Mouse (Mus musculus) cerebellum, adult 18-20 months (tissue): ENCODE measurements at regions not wholly inside any gene's neighbourhood (a gene's known extent, or its start where the extent isn't known, plus 50 kb on each side); places are given as distances from the start of the nearest gene placed in this dataset.

Experiments
- DNase-seq, 2 experiments: peaks; one replicate each; pipeline ENCODE4 v3.0.0; 2021

GRCm38 (mm10) chr3:120898258-120898657, 273.2 kb downstream of the Rwdd3 start:
- no peak for DNase-seq

DNA sequence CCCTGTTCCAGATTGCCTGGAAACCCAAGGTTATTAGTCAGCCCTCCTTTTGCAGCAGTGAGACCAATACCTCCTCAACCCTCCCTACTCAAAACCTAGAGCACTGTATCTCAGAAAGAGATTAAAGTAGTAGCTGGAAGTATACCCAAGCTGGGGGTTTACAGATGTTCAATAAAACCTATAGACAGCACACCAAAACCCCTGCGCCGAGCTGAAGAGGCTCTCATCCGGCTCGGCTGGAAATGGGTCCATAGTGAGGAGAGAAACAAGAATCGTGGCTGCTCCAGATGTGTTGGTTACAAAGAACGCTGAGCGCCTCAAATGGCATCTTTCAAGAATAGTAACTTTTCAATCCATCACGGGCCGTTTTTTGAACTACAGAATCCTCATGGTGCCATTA, 273.7 kb downstream of the Rwdd3 start:
- no peak for DNase-seq

DNA sequence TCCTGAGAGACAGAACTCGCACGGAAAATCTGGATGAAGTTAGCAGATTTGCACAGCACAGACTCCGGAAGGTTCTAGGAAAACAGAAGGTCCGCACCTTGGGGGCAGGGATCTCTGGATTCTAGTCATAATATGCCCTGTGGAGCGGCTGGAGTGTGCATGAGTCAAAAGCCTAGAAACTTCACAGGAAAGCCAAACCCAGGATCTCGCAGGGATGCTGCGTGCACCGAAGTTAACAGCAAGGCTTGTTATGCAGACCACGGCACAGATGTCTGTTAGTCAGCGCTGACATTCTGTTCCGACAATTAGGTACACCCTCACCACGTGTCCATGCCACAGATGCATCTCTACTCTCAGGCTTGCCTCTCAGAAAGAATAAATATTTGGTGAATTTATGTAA, 274.3 kb downstream of the Rwdd3 start:
- peak; percentile 71 to 79 for DNase-seq

- peak; percentile 72 to 73 for DNase-seq
Observed at GRCm38 (mm10) chr3:120886063-120886841, 285.2 kb downstream of the Rwdd3 start.

GRCm38 (mm10) chr3:120885401-120885800, 286.1 kb downstream of the Rwdd3 start:
- DNase-seq = peak; percentile 24 to 48

- DNase-seq = peak in 1 of 2 experiments; percentile 23
Observed at GRCm38 (mm10) chr3:120884189-120884588, 287.3 kb downstream of the Rwdd3 start.

DNA sequence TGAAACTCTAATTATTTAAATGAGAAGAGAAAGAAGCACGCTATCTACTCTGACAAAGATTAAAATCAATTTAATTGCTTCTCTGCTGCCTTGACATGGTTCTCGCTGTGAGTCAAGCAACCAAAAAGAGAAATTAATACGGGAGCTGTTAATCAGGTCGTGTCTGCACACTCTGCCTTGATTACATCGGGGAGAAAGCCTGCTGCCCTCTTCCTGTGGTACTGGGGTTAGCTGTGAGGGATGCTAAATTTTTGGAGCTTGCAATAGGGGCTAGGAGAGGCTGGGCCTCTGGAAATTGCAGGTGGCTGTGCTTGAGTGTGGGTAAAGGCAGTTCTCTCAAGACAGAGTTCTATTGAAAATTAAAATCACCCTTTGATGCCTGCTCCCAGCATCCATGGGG, 287.8 kb downstream of the Rwdd3 start:
- DNase-seq = peak; percentile 33

- DNase-seq = no peak
Observed at GRCm38 (mm10) chr3:120879409-120879808, 292.1 kb downstream of the Rwdd3 start.

- no peak for DNase-seq
Observed at GRCm38 (mm10) chr3:120875740-120876139, 295.8 kb downstream of the Rwdd3 start.

GRCm38 (mm10) chr3:120865036-120865435, 306.5 kb downstream of the Rwdd3 start:
- DNase-seq = peak in 1 of 2 experiments; percentile 15

DNA sequence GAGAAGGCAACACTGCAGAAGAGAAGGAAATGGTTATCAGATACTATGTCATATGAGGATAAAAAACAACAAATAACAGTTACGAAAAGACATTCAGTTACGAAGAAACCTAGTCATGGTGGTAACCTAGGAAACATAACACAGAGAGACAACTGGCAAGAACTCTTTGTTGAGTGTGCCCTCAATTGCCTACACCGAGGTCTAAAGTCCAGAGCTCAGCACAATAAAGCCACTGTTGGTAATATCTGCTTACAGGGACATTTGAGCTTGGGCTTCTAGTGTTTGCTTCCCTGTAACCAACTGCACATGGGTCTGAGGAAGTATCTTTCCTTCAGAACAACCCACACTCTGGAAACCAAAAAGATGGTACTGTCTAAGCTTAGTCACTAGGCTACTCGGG, 309.9 kb downstream of the Rwdd3 start:
- no peak for DNase-seq

GRCm38 (mm10) chr3:120858281-120858680, 313.2 kb downstream of the Rwdd3 start:
- DNase-seq = peak; percentile 73 to 83

DNA sequence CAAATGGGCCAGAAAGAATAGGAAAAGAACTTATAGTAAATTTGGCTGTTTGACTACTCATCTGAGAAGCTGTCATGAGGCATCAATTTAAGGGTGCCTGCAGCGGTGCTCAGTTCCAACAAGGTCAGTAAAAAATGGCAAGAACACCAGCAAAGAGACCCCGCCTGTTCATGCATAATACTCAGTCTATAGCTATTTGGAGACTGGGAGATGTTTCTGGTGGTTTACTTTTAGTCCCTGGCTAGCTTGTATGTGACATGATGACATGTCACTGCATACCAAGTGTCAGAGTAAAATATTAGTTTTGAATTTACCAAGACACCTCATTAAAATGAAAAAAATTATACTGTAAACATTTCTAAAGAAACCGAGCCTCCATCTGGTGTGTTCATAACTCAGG, 317.2 kb downstream of the Rwdd3 start:
- no peak for DNase-seq

DNA sequence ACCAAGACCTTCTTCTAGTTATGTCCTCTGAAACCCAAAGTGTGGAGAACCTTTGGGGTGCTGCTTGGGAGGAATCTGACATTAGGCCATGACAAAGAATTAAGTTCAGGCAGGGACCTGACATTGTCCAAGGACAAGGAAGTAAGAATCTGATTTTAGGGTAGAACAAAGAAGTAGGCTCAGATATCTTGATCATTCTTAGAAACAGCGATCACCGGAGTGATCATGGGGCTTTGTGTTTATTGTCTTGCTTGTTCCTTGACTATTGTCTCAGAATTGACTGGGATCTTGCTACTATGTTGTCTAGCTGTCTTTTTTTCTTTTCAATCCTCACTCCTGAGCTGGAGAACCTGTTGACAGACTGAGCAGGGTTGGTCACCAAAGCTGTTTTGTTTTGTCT, 327.9 kb downstream of the Rwdd3 start:
- no peak for DNase-seq

GRCm38 (mm10) chr3:120823536-120823935, 348.0 kb downstream of the Rwdd3 start:
- no peak for DNase-seq

GRCm38 (mm10) chr3:120811901-120812300, 359.6 kb downstream of the Rwdd3 start:
- DNase-seq = no peak

- DNase-seq = no peak
Observed at GRCm38 (mm10) chr3:120810527-120810926, 361.0 kb downstream of the Rwdd3 start.

- no peak for DNase-seq
Observed at GRCm38 (mm10) chr3:120810048-120810447, 361.4 kb downstream of the Rwdd3 start.

- peak; percentile 8 to 12 for DNase-seq
Observed at GRCm38 (mm10) chr3:120786659-120787058, 384.8 kb downstream of the Rwdd3 start.

DNA sequence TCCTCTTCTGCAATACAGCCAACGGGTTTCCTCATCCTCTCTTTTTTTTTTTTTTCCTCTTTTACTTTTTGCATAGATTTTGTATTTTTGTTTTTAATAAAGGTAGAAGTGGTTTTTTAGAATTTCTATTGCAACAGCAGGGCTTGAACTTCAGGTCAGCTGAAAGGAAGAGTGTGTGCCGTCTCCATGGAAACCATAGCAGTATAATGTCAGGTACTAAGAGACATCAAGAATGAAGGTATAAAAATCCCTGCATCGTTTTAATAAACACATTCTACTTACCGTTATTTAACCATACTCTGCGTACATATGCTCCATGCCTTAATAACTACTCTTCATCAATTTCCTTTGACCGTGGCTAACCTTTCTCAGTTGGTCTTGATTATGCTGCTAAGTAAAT, 390.0 kb downstream of the Rwdd3 start:
- no peak for DNase-seq

GRCm38 (mm10) chr3:120779091-120779490, 392.4 kb downstream of the Rwdd3 start:
- no peak for DNase-seq

GRCm38 (mm10) chr3:120774951-120775350, 396.5 kb downstream of the Rwdd3 start:
- DNase-seq = no peak

- DNase-seq = no peak
Observed at GRCm38 (mm10) chr3:120761681-120762080, 409.8 kb downstream of the Rwdd3 start.

DNA sequence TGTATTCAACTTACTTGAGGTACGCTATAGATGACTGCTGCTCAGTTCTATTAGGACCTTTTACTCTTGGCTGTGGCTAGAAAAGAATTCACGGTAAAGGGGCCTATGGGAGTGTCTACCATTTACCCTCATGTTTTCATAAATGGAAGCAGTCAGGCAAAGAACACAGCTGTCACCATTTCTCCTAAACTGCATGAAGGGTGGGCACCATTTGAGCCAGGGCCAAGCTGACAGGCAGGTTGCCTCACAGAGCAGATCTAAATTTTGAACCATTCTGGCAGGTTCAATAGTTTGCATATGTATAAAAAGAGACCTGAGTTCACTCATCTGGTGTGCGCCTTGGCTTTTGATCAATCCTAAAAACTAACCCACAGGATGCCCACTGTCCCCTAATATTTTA, 410.3 kb downstream of the Rwdd3 start:
- no peak for DNase-seq

DNA sequence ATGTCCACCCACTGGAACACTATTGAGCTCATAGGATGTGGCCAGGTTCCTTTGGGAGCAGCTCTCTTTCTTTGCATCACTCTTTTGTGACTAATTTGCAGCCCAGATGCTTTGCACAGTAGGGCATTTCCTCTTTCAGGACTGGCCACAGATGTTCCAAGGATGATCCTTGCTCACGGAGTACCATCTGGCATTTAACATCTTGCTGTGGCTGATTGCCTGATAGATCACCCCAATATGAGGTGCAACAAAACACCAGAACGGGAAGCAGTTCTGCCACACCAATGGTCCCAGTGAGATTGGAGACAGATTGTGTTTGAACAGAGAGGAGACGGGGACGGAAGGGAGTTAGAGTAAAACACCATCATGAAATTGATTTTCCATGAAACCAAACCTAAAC, 423.0 kb downstream of the Rwdd3 start:
- DNase-seq = no peak
